Mouse (Mus musculus) ES-E14 (cell line): ENCODE results near the gene Ina.

Source experiments
- CHD2 ChIP-seq: IDR thresholded peaks from 2 replicates; pipeline ENCODE4 v1.6.1; 2014; ENCODE audit warnings: mild to moderate bottlenecking, low read depth, low read length, inconsistent platforms
- HCFC1 ChIP-seq: IDR thresholded peaks from 2 replicates; pipeline ENCODE4 v1.6.1; 2012; ENCODE audit warnings: low read length, inconsistent platforms, borderline replicate concordance; ENCODE audit not compliant: insufficient read depth
- ZC3H11A ChIP-seq: IDR thresholded peaks from 2 replicates; pipeline ENCODE4 v1.6.1; 2012; ENCODE audit warnings: low read depth, mild to moderate bottlenecking, inconsistent platforms, low read length, borderline replicate concordance
- ZNF384 ChIP-seq: IDR thresholded peaks from 2 replicates; pipeline ENCODE4 v1.6.1; 2012; ENCODE audit warnings: low read depth, low read length, inconsistent platforms

- TF ChIP-seq ZC3H11A (no peak), CHD2 (peak; percentile 54; the same call in 1 of the 2 replicates), HCFC1 (no peak), ZNF384 (no peak)
Measured at GRCm38 (mm10) chr19:46981462-46981861, 33.0 kb upstream of the Ina start.
